27 mouse cellular contexts compared by ENCODE assay signal in the genomic region with DNA sequence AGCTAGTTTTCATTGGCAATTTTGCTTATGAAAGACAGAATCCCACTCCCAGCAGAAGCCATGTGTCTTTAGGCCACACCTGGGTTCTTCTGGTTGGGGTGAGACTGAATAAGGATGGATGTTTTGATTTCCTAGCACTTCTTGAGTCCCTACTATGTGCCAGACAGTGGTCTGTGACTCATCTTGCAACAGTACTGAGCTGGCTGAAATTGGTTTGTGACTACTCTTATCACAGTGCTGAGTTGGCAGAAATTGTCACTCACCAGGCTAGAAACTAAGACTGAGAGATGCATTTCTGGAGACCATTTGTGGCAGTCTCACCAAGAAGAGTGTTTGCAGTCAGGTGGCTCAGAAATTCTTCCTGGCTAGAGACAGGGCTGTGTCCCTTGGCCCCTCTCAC. TPM values are rescaled to one million over a fixed set of nuclear protein-coding genes. Genes with fewer than 3 reads are reported as not detected.
A peak's percentile ranks its signal among the peaks of the same experiment; 100 is the strongest.
DNase-seq lines count a peak whose midpoint lies in the region; ATAC-seq and TF ChIP-seq lines count a peak whose summit lies in the region.
"Had no signal": no experiment of that assay in that cellular context is flagged by ENCODE, and none has a peak within 500 bp of the region (broad histone marks: within the 10 kb centered on the region; RNA-seq: fewer than 3 reads in every experiment).

No protein-coding gene starts in this region.

- no peak overlapping the region for H3K4me3 ChIP-seq in ES-E14 (ENCODE audit: insufficient read depth in 1 of 2, low read depth in 1 of 2, low read length in 2 of 2, poor library complexity in 1 of 2, severe bottlenecking in 1 of 2)
- no peak overlapping the region for H3K4me3 ChIP-seq in bone marrow macrophage, adult 2 months (ENCODE audit: insufficient read depth, low read length)
- H3K4me3 ChIP-seq in macrophage (ENCODE audit: inconsistent target) = no peak overlapping the region
- H3K4me3 ChIP-seq in forebrain, embryonic 12.5 days (replicated peaks) = no peak overlapping the region
- H3K4me3 ChIP-seq: embryonic facial prominence, embryonic 13.5 days; embryonic facial prominence, embryonic 15.5 days; erythroblast, embryonic 14.5 days; forebrain, embryonic 10.5 days; forebrain, embryonic 13.5 days had no signal

- no peak overlapping the region for H3K4me2 ChIP-seq in forebrain, embryonic 12.5 days
- H3K4me2 ChIP-seq: embryonic facial prominence, embryonic 13.5 days; embryonic facial prominence, embryonic 15.5 days; forebrain, embryonic 13.5 days had no signal

- no peak for TF ChIP-seq CTCF in bone marrow macrophage, adult 2 months (IDR thresholded peaks at IDR 0.05; ENCODE audit: low read depth, low read length)

- no peak for TF ChIP-seq POLR2A in bone marrow macrophage, adult 2 months (IDR thresholded peaks at IDR 0.05; ENCODE audit: borderline replicate concordance, low read depth, low read length)

- in situ Hi-C loops in ES-E14 (cut with MboI; ENCODE audit: low sequenced_read_pairs in 2 of 2, unreplicated experiment in 2 of 2) = no loop called here

- H3K36me3 ChIP-seq in ES-E14 (ENCODE audit: control insufficient read depth, insufficient read depth, low read length, poor library complexity, severe bottlenecking) (no peaks in the 10 kb centered on the region), macrophage (ENCODE audit: inconsistent target) (no peaks in the 10 kb centered on the region)
- no peaks in the 10 kb centered on the region for H3K36me3 ChIP-seq in forebrain, embryonic 12.5 days (replicated peaks)
- H3K36me3 ChIP-seq: embryonic facial prominence, embryonic 13.5 days; embryonic facial prominence, embryonic 15.5 days; forebrain, embryonic 10.5 days had no signal

- H3K27ac ChIP-seq in ES-E14 (ENCODE audit: insufficient read depth, low read depth, low read length, poor library complexity, severe bottlenecking) (no peak overlapping the region), macrophage (peak overlapping the region; percentile 78)
- peak overlapping the region; percentile 55; the same call in 1 of the 2 replicates for H3K27ac ChIP-seq in bone marrow macrophage, adult 2 months (ENCODE audit: insufficient read depth, low read depth, low read length)
- no peak overlapping the region for H3K27ac ChIP-seq in forebrain, embryonic 12.5 days
- H3K27ac ChIP-seq: embryonic facial prominence, embryonic 13.5 days; embryonic facial prominence, embryonic 15.5 days; forebrain, embryonic 10.5 days; forebrain, embryonic 13.5 days had no signal

- peaks cover 0 to 9% of the 10 kb centered on the region in 2 experiments; a peak in 2 of 4 replicates for H3K4me1 ChIP-seq in ES-E14 (ENCODE audit: control insufficient read depth in 2 of 2, insufficient read depth in 2 of 2, low read length in 2 of 2, poor library complexity in 1 of 2)
- H3K4me1 ChIP-seq in bone marrow macrophage, adult 2 months (ENCODE audit: control insufficient read depth, insufficient read depth, low read length) = peaks cover 21% of the 10 kb centered on the region
- H3K4me1 ChIP-seq in forebrain, embryonic 12.5 days = peaks cover 17% of the 10 kb centered on the region

- no peaks in the 10 kb centered on the region for H3K9me3 ChIP-seq in ES-E14 (ENCODE audit: control insufficient read depth, insufficient read depth, low read depth, low read length)
- no peaks in the 10 kb centered on the region for H3K9me3 ChIP-seq in forebrain, embryonic 12.5 days
- H3K9me3 ChIP-seq: embryonic facial prominence, embryonic 13.5 days; embryonic facial prominence, embryonic 15.5 days; forebrain, embryonic 10.5 days; forebrain, embryonic 13.5 days had no signal

- H3K27me3 ChIP-seq in forebrain, embryonic 12.5 days = no peaks in the 10 kb centered on the region
- H3K27me3 ChIP-seq: embryonic facial prominence, embryonic 13.5 days; embryonic facial prominence, embryonic 15.5 days; forebrain, embryonic 13.5 days; Patski had no signal

- no peak for DNase-seq in ES-E14 (ENCODE audit: low read depth, low spot score)
- DNase-seq in ovary, adult 18-20 months (ENCODE audit: low spot score) = no peak
- DNase-seq: adrenal gland, adult 8-10 months; adrenal gland, postnatal 25 days; cerebellum, adult 11 months; cerebellum, adult 18-20 months; cerebellum, adult 8-10 months; cerebellum, adult 9-11 months; cerebellum, postnatal 14 days; cerebellum, postnatal 36 days; embryo, embryonic 11 days had no signal

- no peak overlapping the region for H3K9ac ChIP-seq in ES-E14 (ENCODE audit: insufficient read depth, low read depth, low read length, poor library complexity, severe bottlenecking)
- no peak overlapping the region for H3K9ac ChIP-seq in forebrain, embryonic 12.5 days
- H3K9ac ChIP-seq: embryonic facial prominence, embryonic 13.5 days; embryonic facial prominence, embryonic 15.5 days; forebrain, embryonic 13.5 days had no signal

- no peaks in the 10 kb centered on the region for H3K79me2 ChIP-seq in macrophage (ENCODE audit: inconsistent target)

- ATAC-seq in forebrain, embryonic 12.5 days (ENCODE audit: low FRiP score) = no peak
- no peak for ATAC-seq in cerebellum, adult (ENCODE audit: insufficient number of reproducible peaks, low FRiP score, low TSS enrichment)
- ATAC-seq: activated CD4-positive, CD25-positive, alpha-beta regulatory T cell, adult 4 months; forebrain, embryonic 13.5 days; forebrain, embryonic 16.5 days; Patski had no signal

TF ChIP-seq in ES-E14, 5 proteins besides CTCF, POLR2A, EP300 and RAD21:
- TF ChIP-seq MAFK (IDR thresholded peaks at IDR 0.05; ENCODE audit: insufficient read depth, low read depth, low read length) (0 out of 2 replicates have a peak, but pooled peaks have one; percentile 50), HCFC1 (IDR thresholded peaks at IDR 0.05; ENCODE audit: borderline replicate concordance, insufficient read depth, low read length) (no peak)
TF ChIP-seq in ES-E14: peak in this region for 1.

RNA-seq across cellular contexts. Expression of a gene that starts 21.2 kb away (rescaled TPM):
- 3.9 and 4.9 TPM in 2 replicates for total RNA-seq in ES-E14 (2012; rRNA removed)
- 85.0 and 90.6 TPM in 2 replicates for polyA plus RNA-seq in bone marrow macrophage, adult 2 months (2012; ENCODE audit: insufficient read depth, insufficient read length, missing spikeins)
- 100 to 1,000 TPM; 107 to 302 (median 207) TPM for total RNA-seq in macrophage (2018; cell fraction: chromatin; rRNA removed)
- 100 to 1,000 TPM in 4 of 26 experiments, 10 to 100 TPM in 22; 56.2 to 116 (median 76.1) TPM for total RNA-seq in macrophage (2018; cell fraction: cytosol; rRNA removed)
- total RNA-seq in macrophage (2018; cell fraction: nucleus; rRNA removed) = 100 to 1,000 TPM; 116 to 257 (median 175) TPM
- polyA plus RNA-seq in macrophage (2018) = 37.6 to 70.4 TPM (median 46.0 TPM) in 3 replicates
- 12.8 and 15.0 TPM in 2 replicates for polyA plus RNA-seq in forebrain, embryonic 12.5 days (2016; fragmentation: Nextera tagmentation; extraction: Ambion mirVana)

RNA-seq across cellular contexts. Expression of a gene that starts 33.6 kb away (rescaled TPM):
- not detected in 2 replicates for total RNA-seq in ES-E14 (2012; rRNA removed)
- polyA plus RNA-seq in bone marrow macrophage, adult 2 months (2012; ENCODE audit: insufficient read depth, insufficient read length, missing spikeins) = 0.19 and 0.27 TPM in 2 replicates
- under 1 TPM in 1 of 26 experiments, not detected in 25; 0.35 TPM for total RNA-seq in macrophage (2018; cell fraction: chromatin; rRNA removed)
- total RNA-seq in macrophage (2018; cell fraction: cytosol; rRNA removed) = under 1 TPM in 3 of 26 experiments, not detected in 23; under 0.01 to 0.04 (median 0.03) TPM
- total RNA-seq in macrophage (2018; cell fraction: nucleus; rRNA removed) = under 1 TPM in 1 of 26 experiments, not detected in 25; 0.18 TPM
- polyA plus RNA-seq in macrophage (2018) = not detected in 3 replicates
- polyA plus RNA-seq in forebrain, embryonic 12.5 days (2016; fragmentation: Nextera tagmentation; extraction: Ambion mirVana) = 0.13 and 0.18 TPM in 2 replicates
- total RNA-seq: adrenal gland, adult 18-20 months; adrenal gland, postnatal 25 days; common myeloid progenitor, adult 5-6 weeks had no signal
- polyA plus RNA-seq: C2C12; embryonic facial prominence, embryonic 11.5 days; embryonic facial prominence, embryonic 13.5 days; erythroblast, embryonic 14.5 days; forebrain, embryonic 10.5 days; Patski had no signal

Comparison
In these comparisons a context has a peak if more than half of its experiments do, and no peak if none do; other contexts are left out.
1. H3K27ac ChIP-seq: peak in bone marrow macrophage, adult 2 months (single experiment) and macrophage (single experiment); none in ES-E14 (single experiment) and forebrain, embryonic 12.5 days (single experiment).